Mouse (Mus musculus) gastrocnemius, postnatal 36 days (tissue): ENCODE results near the gene Vmn2r91. TPM values are rescaled to one million over a fixed set of nuclear protein-coding genes. Genes with fewer than 3 reads are reported as not detected.
"Not testable (repeated sequence)": the region's sequence is repeated elsewhere in the genome, so short reads cannot be mapped to it uniquely, and the experiment has no call there.

Experiments
- DNase-seq, 2 experiments: peaks; one replicate each; pipeline ENCODE4 v3.0.0; 2022
- intact Hi-C: fragments of 180-260 bp; cut with DNase I; formaldehyde crosslinking; loops from one replicate; pipeline ENCODE4 v1.15.1; 2025
- long read RNA-seq, 2 experiments: library from polyadenylated mRNA; stranded (forward); transcript quantifications; one replicate each; pipeline ENCODE4 v2.0.0; 2021
- total RNA-seq, 2 experiments: library from RNA; stranded (reverse); gene quantifications; 2 replicates each; pipeline ENCODE4 v1.2.3; 2021

The Vmn2r91 gene
- not detected for total RNA-seq
- long read RNA-seq, experiment 1: 0 reads
- long read RNA-seq, experiment 2: 0 reads

GRCm38 (mm10) chr17:18084716-18085115 lies at the start of gene Vmn2r91:
Gene Vmn2r91, plus strand, starts transcription at chr17:18085016.
- DNase-seq, intact Hi-C loops: not testable (repeated sequence)

- intact Hi-C loops: no loop called here
- no peak for DNase-seq
Observed at GRCm38 (mm10) chr17:18049124-18049523, 35.7 kb upstream of the Vmn2r91 start, which contains the start of gene Vmn2r124. Gene Vmn2r124, plus strand, starts transcription at chr17:18049424.

GRCm38 (mm10) chr17:18095626-18096025 lies 10.8 kb downstream of the Vmn2r91 start:
- DNase-seq, intact Hi-C loops: not testable (repeated sequence)

- DNase-seq, intact Hi-C loops: not testable (repeated sequence)
Observed at GRCm38 (mm10) chr17:18102265-18102664, 17.4 kb downstream of the Vmn2r91 start.

- intact Hi-C loops, DNase-seq: not testable (repeated sequence)
Observed at GRCm38 (mm10) chr17:18151587-18151986, 66.8 kb downstream of the Vmn2r91 start, which contains the start of gene Vmn2r92. Gene Vmn2r92, plus strand, starts transcription at chr17:18151887.

GRCm38 (mm10) chr17:18161194-18161593 lies 76.4 kb downstream of the Vmn2r91 start:
- DNase-seq, intact Hi-C loops: not testable (repeated sequence)

Other genes starting within 250 kb of the Vmn2r91 start
- under 1 TPM in 1 of 2 experiments, not detected in 1; 0.26 TPM for gene Has1, start 229.8 kb upstream of the Vmn2r91 start, total RNA-seq
- not detected for gene Fpr1, start 201.1 kb upstream of the Vmn2r91 start, total RNA-seq
- gene Fpr2, start 197.2 kb upstream of the Vmn2r91 start, total RNA-seq: not detected
- not detected for gene Fpr3, start 197.2 kb upstream of the Vmn2r91 start, total RNA-seq
- gene Fpr-rs4, start 63.3 kb upstream of the Vmn2r91 start, total RNA-seq: not detected
- not detected for gene Vmn2r124, start 35.6 kb upstream of the Vmn2r91 start, total RNA-seq
- not detected for gene Vmn2r92, start 66.9 kb downstream of the Vmn2r91 start, total RNA-seq
- gene Vmn2r94, start 192.7 kb downstream of the Vmn2r91 start, total RNA-seq: not detected
- not detected for gene Vmn2r93, start 213.1 kb downstream of the Vmn2r91 start, total RNA-seq